In the genomic region with DNA sequence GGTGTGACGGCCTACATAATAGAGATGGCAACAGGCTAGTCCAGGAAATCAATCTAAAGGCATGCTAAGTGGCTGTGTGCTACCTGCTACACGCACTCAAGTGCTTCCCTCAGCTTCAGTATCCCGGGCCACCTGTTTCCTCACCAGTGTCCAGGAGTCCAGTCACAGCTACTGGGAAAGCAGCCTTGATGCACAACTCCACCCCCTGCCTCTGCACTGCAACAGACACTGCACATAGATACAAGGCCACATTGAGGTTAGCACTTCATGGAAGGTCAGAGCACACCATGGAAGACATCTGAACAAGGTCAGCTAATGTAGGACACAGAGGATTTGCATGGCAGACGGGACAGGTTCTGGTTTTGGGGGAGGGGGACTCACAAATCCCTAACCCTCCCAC, we compare ENCODE assay signal across 27 mouse cellular contexts. TPM values are rescaled to one million over a fixed set of nuclear protein-coding genes. Genes with fewer than 3 reads are reported as not detected.
A peak's percentile ranks its signal among the peaks of the same experiment; 100 is the strongest.
DNase-seq lines count a peak whose midpoint lies in the region; ATAC-seq and TF ChIP-seq lines count a peak whose summit lies in the region.
"Had no signal": no experiment of that assay in that cellular context is flagged by ENCODE, and none has a peak within 500 bp of the region (broad histone marks: within the 10 kb centered on the region; RNA-seq: fewer than 3 reads in every experiment).

No protein-coding gene starts in this region.

- TF ChIP-seq POLR2A in myocyte (IDR thresholded peaks at IDR 0.05; ENCODE audit: insufficient read length, low read depth): no peak

- H3K4me1 ChIP-seq in heart, embryonic 10.5 days: peaks cover 72% of the 10 kb centered on the region
- H3K4me1 ChIP-seq in heart, embryonic 16.5 days (ENCODE audit: control insufficient read depth, insufficient read depth, low read length): peaks cover 53% of the 10 kb centered on the region
- peaks cover 16% of the 10 kb centered on the region; the same call in 1 of the 2 replicates for H3K4me1 ChIP-seq in kidney, embryonic 14.5 days (ENCODE audit: control insufficient read depth, insufficient read depth, low read length)

- ATAC-seq in heart, embryonic 16.5 days (replicated peaks; ENCODE audit: extremely low read depth, insufficient read depth, low FRiP score): no peak
- ATAC-seq in kidney, embryonic 14.5 days (ENCODE audit: low FRiP score, low TSS enrichment): no peak
- ATAC-seq: forebrain, embryonic 14.5 days; midbrain, embryonic 13.5 days had no signal

- peak overlapping the region; percentile 38; the same call in 1 of the 2 replicates for H3K9ac ChIP-seq in heart, embryonic 16.5 days (ENCODE audit: low read length)
- no peak overlapping the region for H3K9ac ChIP-seq in kidney, embryonic 14.5 days (ENCODE audit: low read depth, low read length)
- H3K9ac ChIP-seq: embryonic facial prominence, embryonic 15.5 days; hindbrain, embryonic 15.5 days; midbrain, embryonic 13.5 days had no signal

- H3K27ac ChIP-seq in heart, embryonic 10.5 days: peak overlapping the region; percentile 77
- H3K27ac ChIP-seq in heart, embryonic 16.5 days (ENCODE audit: low read length): peak overlapping the region; percentile 70
- H3K27ac ChIP-seq in kidney, embryonic 14.5 days (ENCODE audit: low read depth, low read length): no peak overlapping the region
- H3K27ac ChIP-seq: embryonic facial prominence, embryonic 15.5 days; hindbrain, embryonic 15.5 days; midbrain, embryonic 13.5 days had no signal

- H3K36me3 ChIP-seq in heart, embryonic 10.5 days: no peaks in the 10 kb centered on the region
- no peaks in the 10 kb centered on the region for H3K36me3 ChIP-seq in heart, embryonic 16.5 days (ENCODE audit: control insufficient read depth, insufficient read depth)
- H3K36me3 ChIP-seq in myocyte (ENCODE audit: control insufficient read depth, insufficient read depth): no peaks in the 10 kb centered on the region
- H3K36me3 ChIP-seq in kidney, embryonic 14.5 days (ENCODE audit: control insufficient read depth, insufficient read depth, low read length): no peaks in the 10 kb centered on the region
- H3K36me3 ChIP-seq: embryonic facial prominence, embryonic 15.5 days; hindbrain, embryonic 15.5 days; limb, embryonic 10.5 days; midbrain, embryonic 13.5 days had no signal

- H3K79me2 ChIP-seq in myocyte (ENCODE audit: control insufficient read depth, insufficient read depth): peaks cover 92% of the 10 kb centered on the region

- no peak overlapping the region for H3K4me3 ChIP-seq in heart, embryonic 10.5 days
- no peak overlapping the region for H3K4me3 ChIP-seq in heart, embryonic 16.5 days (ENCODE audit: low read length)
- no peak overlapping the region for H3K4me3 ChIP-seq in myocyte
- no peak overlapping the region for H3K4me3 ChIP-seq in kidney, embryonic 14.5 days (ENCODE audit: low read length)
- H3K4me3 ChIP-seq: embryonic facial prominence, embryonic 15.5 days; hindbrain, embryonic 15.5 days; layer of hippocampus, adult 2 months; limb, embryonic 10.5 days; midbrain, embryonic 13.5 days had no signal

- no peaks in the 10 kb centered on the region for H3K27me3 ChIP-seq in heart, embryonic 10.5 days (ENCODE audit: insufficient read depth, poor library complexity, severe bottlenecking)
- H3K27me3 ChIP-seq in heart, embryonic 16.5 days (ENCODE audit: control insufficient read depth, insufficient read depth, low read length): no peaks in the 10 kb centered on the region
- no peaks in the 10 kb centered on the region for H3K27me3 ChIP-seq in myocyte (ENCODE audit: control insufficient read depth, insufficient read depth, insufficient read length)
- no peaks in the 10 kb centered on the region for H3K27me3 ChIP-seq in kidney, embryonic 14.5 days (ENCODE audit: control insufficient read depth, insufficient read depth, low read length)
- H3K27me3 ChIP-seq: embryonic facial prominence, embryonic 15.5 days; hindbrain, embryonic 15.5 days; midbrain, embryonic 13.5 days had no signal

- WGBS in heart, embryonic 10.5 days: 66% methylated on average over 4 of the region's 4 CpGs
- 67% methylated on average over 4 of the region's 4 CpGs for WGBS in heart, embryonic 16.5 days
- WGBS in kidney, embryonic 14.5 days: 82% methylated on average over 4 of the region's 4 CpGs

- H3K9me3 ChIP-seq in heart, embryonic 10.5 days: no peaks in the 10 kb centered on the region
- no peaks in the 10 kb centered on the region for H3K9me3 ChIP-seq in heart, embryonic 16.5 days (replicated peaks; ENCODE audit: control insufficient read depth, low read length)
- no peaks in the 10 kb centered on the region for H3K9me3 ChIP-seq in kidney, embryonic 14.5 days (ENCODE audit: control insufficient read depth, low read length)
- H3K9me3 ChIP-seq: embryonic facial prominence, embryonic 15.5 days; hindbrain, embryonic 15.5 days; limb, embryonic 10.5 days; midbrain, embryonic 13.5 days had no signal

- DNase-seq in heart, embryonic 10.5 days (ENCODE audit: low spot score): no peak
- no peak for DNase-seq in heart, adult 9 months (ENCODE audit: low spot score in 2 of 2)
- no peak for DNase-seq in heart, adult 11 months
- peak; percentile 69 to 76 for DNase-seq in adrenal gland, postnatal 36 days
- DNase-seq: cerebellum, adult 9-11 months; kidney, adult 8-10 months; kidney, postnatal 25 days; liver; right cerebral cortex, postnatal 14 days had no signal

- H3ac ChIP-seq in myocyte (ENCODE audit: control insufficient read depth, insufficient read length): no peak overlapping the region

- peak overlapping the region; percentile 16 for H3K4me2 ChIP-seq in heart, embryonic 16.5 days (ENCODE audit: low read depth, low read length)
- peak overlapping the region; percentile 35 for H3K4me2 ChIP-seq in myocyte (ENCODE audit: low read depth)
- H3K4me2 ChIP-seq in kidney, embryonic 14.5 days (replicated peaks; ENCODE audit: low read depth, low read length): no peak overlapping the region
- H3K4me2 ChIP-seq: embryonic facial prominence, embryonic 15.5 days; hindbrain, embryonic 15.5 days; midbrain, embryonic 13.5 days had no signal

TF ChIP-seq in myocyte, 11 proteins besides CTCF, POLR2A, EP300 and RAD21:
- TF ChIP-seq REST (IDR thresholded peaks at IDR 0.05; ENCODE audit: insufficient read depth, insufficient read length) (no peak), MYOD1 (IDR thresholded peaks at IDR 0.05; ENCODE audit: control insufficient read depth in 1 of 3, insufficient read length in 2 of 3, low read depth in 2 of 3) (peak in 1 of 3 experiments; percentile 61)

RNA-seq across cellular contexts. Expression of gene Rasa3, which starts 11.9 kb away (rescaled TPM):
- 33.0 and 48.0 TPM in 2 replicates for polyA plus RNA-seq in heart, embryonic 10.5 days (2016; fragmentation: Nextera tagmentation; extraction: Ambion mirVana)
- 26.9 and 27.4 TPM in 2 replicates for polyA plus RNA-seq in heart, embryonic 16.5 days (2015; fragmentation: Nextera tagmentation; extraction: Ambion mirVana)
- total RNA-seq in adrenal gland, postnatal 36 days (2021): 10 to 100 TPM; 34.5 to 64.0 TPM
- 39.6 TPM for polyA plus RNA-seq in myocyte (2012; fragmentation: generic; extraction: Trizol)
- 8.0 and 20.2 TPM in 2 replicates for polyA plus RNA-seq in kidney, embryonic 14.5 days (2014; fragmentation: Nextera tagmentation; extraction: Ambion mirVana)

RNA-seq across cellular contexts. Expression of gene Cfap97d2, which starts 40.2 kb away (rescaled TPM):
- not detected in 2 replicates for polyA plus RNA-seq in heart, embryonic 10.5 days (2016; fragmentation: Nextera tagmentation; extraction: Ambion mirVana)
- 0.20 TPM in 1 of 2 replicates, not detected in the other for polyA plus RNA-seq in heart, embryonic 16.5 days (2015; fragmentation: Nextera tagmentation; extraction: Ambion mirVana)
- under 1 TPM in 1 of 2 experiments, not detected in 1; 0.20 TPM for total RNA-seq in adrenal gland, postnatal 36 days (2021)
- polyA plus RNA-seq in myocyte (2012; fragmentation: generic; extraction: Trizol): 0.02 TPM
- polyA plus RNA-seq in kidney, embryonic 14.5 days (2014; fragmentation: Nextera tagmentation; extraction: Ambion mirVana): 0.11 TPM in 1 of 2 replicates, not detected in the other
- total RNA-seq: common myeloid progenitor, adult 5-6 weeks; gastrocnemius, adult 8-10 months; granulocyte monocyte progenitor cell, adult 5-6 weeks; megakaryocyte progenitor cell, adult 5-6 weeks; MEL; monocyte, adult 5-6 weeks had no signal
- polyA plus RNA-seq: C2C12; intestine, embryonic 14.5 days; limb, embryonic 10.5 days; liver, embryonic 16.5 days had no signal

Comparison
In these comparisons a context has a peak if more than half of its experiments do, and no peak if none do; other contexts are left out.
1. DNase-seq: peak in adrenal gland, postnatal 36 days (2 of 2); none in heart, embryonic 10.5 days (single experiment), heart, adult 9 months (0 of 2) and heart, adult 11 months (single experiment).